Mouse (Mus musculus): ENCODE results near the gene Gpnmb. TPM values are rescaled to one million over a fixed set of nuclear protein-coding genes. Genes with fewer than 3 reads are reported as not detected.

Gpnmb gene
- 36.2 TPM for polyA plus RNA-seq (2014; fragmentation: Illumina TruSeq; extraction: RNeasy Lipid Tissue Mini Kit (QIAGEN cat#74804); ENCODE audit: low read depth, low replicate concordance)

GRCm38 (mm10) chr6:49036275-49037267, at the start of gene Gpnmb:
Gene Gpnmb, plus strand, starts transcription at chr6:49036546.

DNA sequence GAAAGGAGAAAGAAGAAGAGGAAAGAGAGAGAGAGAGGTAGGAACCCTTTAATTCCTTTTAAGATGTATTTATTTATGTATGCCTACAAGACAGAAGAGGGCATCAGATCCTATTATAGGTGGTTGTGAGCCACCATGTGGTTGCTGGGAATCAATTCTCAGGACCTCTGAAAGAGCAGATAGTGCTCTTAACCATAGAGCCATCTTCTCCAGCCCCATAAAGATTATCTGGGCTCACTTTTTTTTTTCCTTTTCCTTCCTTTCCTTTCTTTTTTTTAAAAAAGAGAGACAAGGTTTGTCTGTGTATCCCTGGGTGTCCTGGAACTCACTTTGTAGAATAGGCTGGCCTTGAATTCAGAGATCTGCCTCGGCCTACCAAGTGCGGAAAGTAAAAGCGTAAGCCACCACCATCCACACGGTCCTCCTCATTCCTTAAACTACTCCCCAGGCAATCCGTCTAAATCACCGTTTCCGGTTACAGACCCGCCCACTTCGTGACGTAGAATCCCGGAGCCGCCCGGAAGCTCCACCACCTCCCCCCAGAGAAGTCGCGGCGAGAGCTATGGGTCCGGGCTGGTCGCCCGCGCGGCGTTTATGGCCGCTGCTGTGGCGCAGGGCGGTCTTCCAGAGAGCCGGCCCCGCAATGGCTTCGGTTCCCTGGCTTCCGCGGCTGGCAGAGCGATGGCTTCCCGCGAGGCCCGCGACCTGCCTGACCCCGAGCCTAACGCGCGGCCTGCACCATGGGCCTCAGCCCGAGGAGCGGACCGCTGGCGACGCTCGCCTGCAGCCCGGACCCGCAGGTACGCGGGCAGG, 37.2 kb downstream of the Gpnmb start, which contains the start of gene Malsu1:
Gene Malsu1 (plus strand): TSS at position 492 of the 813 bp plus-strand sequence.

Other genes with a start within 250 kb of the Gpnmb start
- gene Tmem176a, start 195.6 kb upstream of the Gpnmb start, polyA plus RNA-seq (2014; fragmentation: Illumina TruSeq; extraction: RNeasy Lipid Tissue Mini Kit (QIAGEN cat#74804); ENCODE audit: low read depth, low replicate concordance), result 249 TPM
- gene Tmem176b, start 195.1 kb upstream of the Gpnmb start, polyA plus RNA-seq (2014; fragmentation: Illumina TruSeq; extraction: RNeasy Lipid Tissue Mini Kit (QIAGEN cat#74804); ENCODE audit: low read depth, low replicate concordance), result 309 TPM
- gene Aoc1, start 163.7 kb upstream of the Gpnmb start, polyA plus RNA-seq (2014; fragmentation: Illumina TruSeq; extraction: RNeasy Lipid Tissue Mini Kit (QIAGEN cat#74804); ENCODE audit: low read depth, low replicate concordance), result 1.5 TPM
- not detected for gene 1600015I10Rik, start 106.7 kb upstream of the Gpnmb start, polyA plus RNA-seq (2014; fragmentation: Illumina TruSeq; extraction: RNeasy Lipid Tissue Mini Kit (QIAGEN cat#74804); ENCODE audit: low read depth, low replicate concordance)
- not detected for gene Doxl2, start 61.6 kb upstream of the Gpnmb start, polyA plus RNA-seq (2014; fragmentation: Illumina TruSeq; extraction: RNeasy Lipid Tissue Mini Kit (QIAGEN cat#74804); ENCODE audit: low read depth, low replicate concordance)
- gene Svs1, start 49.7 kb upstream of the Gpnmb start, polyA plus RNA-seq (2014; fragmentation: Illumina TruSeq; extraction: RNeasy Lipid Tissue Mini Kit (QIAGEN cat#74804); ENCODE audit: low read depth, low replicate concordance), result not detected
- gene Malsu1, start 37.2 kb downstream of the Gpnmb start, polyA plus RNA-seq (2014; fragmentation: Illumina TruSeq; extraction: RNeasy Lipid Tissue Mini Kit (QIAGEN cat#74804); ENCODE audit: low read depth, low replicate concordance), result 22.6 TPM
- 2.6 TPM for gene Igf2bp3, start 178.4 kb downstream of the Gpnmb start, polyA plus RNA-seq (2014; fragmentation: Illumina TruSeq; extraction: RNeasy Lipid Tissue Mini Kit (QIAGEN cat#74804); ENCODE audit: low read depth, low replicate concordance)
- gene Tra2a, start 227.5 kb downstream of the Gpnmb start, polyA plus RNA-seq (2014; fragmentation: Illumina TruSeq; extraction: RNeasy Lipid Tissue Mini Kit (QIAGEN cat#74804); ENCODE audit: low read depth, low replicate concordance), result 73.8 TPM

Data from adipose tissue, adult 10 weeks (tissue).